Mouse (Mus musculus): Measurements from ENCODE around the gene Cgas. TPM values are rescaled to one million over a fixed set of nuclear protein-coding genes. Genes with fewer than 3 reads are reported as not detected.
"Not testable (repeated sequence)": the region's sequence is repeated elsewhere in the genome, so short reads cannot be mapped to it uniquely, and the experiment has no call there.

The Cgas gene
- polyA plus RNA-seq, 1 experiment from 2014 or later: 2.3 TPM

DNA sequence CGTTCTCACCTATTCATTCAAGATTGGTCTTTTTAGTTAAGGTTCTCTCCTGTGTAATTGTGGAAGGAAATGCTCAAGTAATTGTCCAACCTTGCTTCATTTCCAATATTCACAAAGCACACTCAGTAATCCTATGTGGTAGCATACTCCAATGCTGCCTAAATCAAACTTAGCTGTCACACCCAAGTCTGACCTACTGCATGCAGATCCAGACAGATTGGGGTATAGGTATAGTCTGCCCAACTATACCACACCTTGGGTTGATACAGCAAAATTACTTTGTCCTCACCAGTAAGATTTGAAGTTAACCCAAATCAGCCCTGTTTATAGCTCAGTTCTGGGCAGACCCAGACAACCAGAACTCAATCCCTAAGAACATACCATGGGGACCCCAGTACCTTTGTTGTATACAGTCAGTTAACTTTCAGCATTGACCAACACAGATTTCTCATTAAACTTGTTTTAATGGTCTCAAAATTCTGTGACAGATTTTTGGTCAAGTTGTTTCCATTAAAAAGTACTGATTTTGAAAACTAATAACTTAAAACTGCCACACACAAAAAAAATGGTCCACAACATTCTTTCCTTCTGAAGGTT, 35.1 kb upstream of the Cgas start:
- H3K36me3 ChIP-seq; H3K4me3 ChIP-seq (replicated peaks); H3K4me1 ChIP-seq (replicated peaks); H3K9ac ChIP-seq; H3K27ac ChIP-seq; H3K27me3 ChIP-seq (replicated peaks); H3K9me3 ChIP-seq; ATAC-seq: not testable (repeated sequence)
- H3K4me2 ChIP-seq (replicated peaks): peak overlapping the region; percentile 7; the same call in 1 of the 2 replicates
- WGBS: 70% methylated on average over 1 of the region's 1 CpGs

DNA sequence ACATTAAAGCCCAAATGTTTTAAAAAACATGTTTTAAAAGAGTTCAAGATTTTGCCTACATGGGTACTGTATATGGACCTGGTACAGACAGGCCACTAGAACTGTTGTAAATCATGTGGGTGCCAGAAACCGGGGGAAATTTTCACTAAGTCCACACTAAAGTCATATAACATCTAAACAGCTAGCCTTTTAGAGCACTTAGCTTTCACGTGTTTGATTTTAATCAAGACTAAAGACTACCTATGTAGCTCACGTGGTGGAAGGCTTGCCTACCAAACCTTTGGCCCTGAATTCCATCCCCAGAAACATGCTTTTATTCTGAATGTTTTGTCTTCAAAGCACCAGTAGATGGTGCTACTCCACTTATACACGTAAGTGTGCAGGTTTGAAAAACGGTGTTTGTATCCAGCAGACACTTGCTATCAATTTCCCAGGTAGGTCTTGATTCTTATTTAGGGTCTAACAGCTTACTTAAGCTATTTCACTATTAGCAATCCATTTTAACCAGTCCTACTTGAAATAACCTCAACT, 34.0 kb upstream of the Cgas start:
- no peak overlapping the region for H3K9ac ChIP-seq
- H3K4me3 ChIP-seq (replicated peaks): no peak overlapping the region
- peak overlapping the region; percentile 20 for H3K27ac ChIP-seq
- ATAC-seq: 0 out of 2 replicates have a peak, but pooled peaks have one; percentile 0
- peaks cover 8% of the 10 kb centered on the region; the same call in 1 of the 2 replicates for H3K36me3 ChIP-seq
- H3K4me1 ChIP-seq (replicated peaks): peaks cover 2% of the 10 kb centered on the region; the same call in 1 of the 2 replicates
- no peak overlapping the region for H3K4me2 ChIP-seq (replicated peaks)
- no peaks in the 10 kb centered on the region for H3K27me3 ChIP-seq (replicated peaks)
- no peaks in the 10 kb centered on the region for H3K9me3 ChIP-seq
- 7% methylated on average over 5 of the region's 5 CpGs for WGBS

DNA sequence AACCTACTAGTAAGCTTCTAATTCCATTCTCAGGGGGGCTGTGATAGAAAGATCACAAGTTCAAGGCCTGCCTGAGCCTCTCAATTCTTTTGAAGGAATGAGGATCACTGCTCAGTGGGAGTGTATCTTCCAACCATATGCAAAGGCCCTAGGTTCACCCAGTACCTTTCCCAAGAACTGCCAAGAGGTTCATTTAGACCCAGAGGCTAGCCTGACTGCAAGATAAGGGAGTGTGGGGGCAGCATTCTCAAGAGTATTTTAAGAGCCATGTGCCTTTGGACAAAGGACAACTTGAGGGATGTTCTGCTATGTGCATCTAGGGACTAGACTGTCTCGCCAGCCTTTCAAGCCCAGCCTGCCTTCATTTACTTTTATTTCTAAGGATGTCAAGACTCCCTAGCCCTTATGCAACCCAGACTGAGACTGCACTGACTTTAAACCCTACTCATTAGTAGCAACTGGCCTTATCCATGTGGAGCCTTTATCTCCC, 33.5 kb upstream of the Cgas start:
- WGBS: 8% methylated on average over 1 of the region's 1 CpGs
- H3K4me2 ChIP-seq (replicated peaks): no peak overlapping the region
- no peaks in the 10 kb centered on the region for H3K27me3 ChIP-seq (replicated peaks)
- no peaks in the 10 kb centered on the region for H3K9me3 ChIP-seq
- H3K36me3 ChIP-seq: peaks cover 8% of the 10 kb centered on the region; the same call in 1 of the 2 replicates
- no peak overlapping the region for H3K9ac ChIP-seq
- no peak overlapping the region for H3K4me3 ChIP-seq (replicated peaks)
- ATAC-seq: peak; percentile 4; the same call in 1 of the 2 replicates
- H3K27ac ChIP-seq: peak overlapping the region; percentile 20
- peaks cover 2% of the 10 kb centered on the region; the same call in 1 of the 2 replicates for H3K4me1 ChIP-seq (replicated peaks)

DNA sequence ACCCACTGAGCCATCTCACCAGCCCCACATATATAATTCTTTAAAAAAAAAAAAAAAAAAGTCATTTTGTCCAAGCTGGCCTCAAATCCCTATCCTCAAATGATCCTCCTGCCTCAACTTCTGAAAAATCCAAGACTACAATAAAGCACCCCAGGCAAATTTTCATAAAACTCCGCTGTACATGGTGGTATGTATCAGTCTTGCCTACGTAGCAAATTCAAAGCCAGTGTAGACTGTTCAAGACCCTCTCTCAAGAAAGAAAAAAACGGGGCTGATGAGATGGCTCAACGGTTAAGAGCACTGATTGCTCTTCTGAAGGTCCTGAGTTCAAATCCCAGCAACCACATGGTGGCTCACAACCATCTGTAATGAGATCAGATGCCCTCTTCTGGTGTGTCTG, 32.8 kb upstream of the Cgas start:
- Histone ChIP-seq H3K4me3 (replicated peaks) (no peak overlapping the region), H3K4me1 (replicated peaks) (peaks cover 2% of the 10 kb centered on the region; the same call in 1 of the 2 replicates), H3K9me3 (no peaks in the 10 kb centered on the region), H3K9ac (no peak overlapping the region), H3K4me2 (replicated peaks) (no peak overlapping the region), H3K27me3 (replicated peaks) (no peaks in the 10 kb centered on the region), H3K27ac (no peak overlapping the region), H3K36me3 (peaks cover 8% of the 10 kb centered on the region; the same call in 1 of the 2 replicates)
- no peak for ATAC-seq
- 85% methylated on average over 4 of the region's 4 CpGs for WGBS

DNA sequence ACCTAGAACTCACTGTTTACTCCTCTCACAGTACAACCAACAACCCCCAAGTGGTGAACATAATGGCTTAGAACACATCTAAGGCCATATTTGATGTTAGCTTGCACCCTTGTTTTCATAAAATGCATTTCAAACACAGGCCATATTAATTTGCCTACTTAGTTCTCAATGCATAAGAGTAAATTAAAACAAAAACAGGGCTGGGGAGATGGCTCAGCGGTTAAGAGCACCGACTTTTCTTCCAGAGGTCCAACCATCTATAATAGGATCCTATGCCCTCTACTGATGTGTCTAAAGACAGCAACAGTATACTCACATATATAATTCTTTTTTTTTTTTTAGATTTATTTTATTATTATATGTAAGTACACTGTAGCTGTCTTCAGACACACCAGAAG, 32.3 kb upstream of the Cgas start:
- H3K27ac ChIP-seq: no peak overlapping the region
- H3K4me3 ChIP-seq (replicated peaks): no peak overlapping the region
- 89% methylated on average over 2 of the region's 2 CpGs for WGBS
- H3K27me3 ChIP-seq (replicated peaks): no peaks in the 10 kb centered on the region
- H3K36me3 ChIP-seq: peaks cover 12% of the 10 kb centered on the region; the same call in 1 of the 2 replicates
- no peak for ATAC-seq
- no peaks in the 10 kb centered on the region for H3K9me3 ChIP-seq
- peaks cover 2% of the 10 kb centered on the region; the same call in 1 of the 2 replicates for H3K4me1 ChIP-seq (replicated peaks)
- H3K9ac ChIP-seq: no peak overlapping the region
- no peak overlapping the region for H3K4me2 ChIP-seq (replicated peaks)

DNA sequence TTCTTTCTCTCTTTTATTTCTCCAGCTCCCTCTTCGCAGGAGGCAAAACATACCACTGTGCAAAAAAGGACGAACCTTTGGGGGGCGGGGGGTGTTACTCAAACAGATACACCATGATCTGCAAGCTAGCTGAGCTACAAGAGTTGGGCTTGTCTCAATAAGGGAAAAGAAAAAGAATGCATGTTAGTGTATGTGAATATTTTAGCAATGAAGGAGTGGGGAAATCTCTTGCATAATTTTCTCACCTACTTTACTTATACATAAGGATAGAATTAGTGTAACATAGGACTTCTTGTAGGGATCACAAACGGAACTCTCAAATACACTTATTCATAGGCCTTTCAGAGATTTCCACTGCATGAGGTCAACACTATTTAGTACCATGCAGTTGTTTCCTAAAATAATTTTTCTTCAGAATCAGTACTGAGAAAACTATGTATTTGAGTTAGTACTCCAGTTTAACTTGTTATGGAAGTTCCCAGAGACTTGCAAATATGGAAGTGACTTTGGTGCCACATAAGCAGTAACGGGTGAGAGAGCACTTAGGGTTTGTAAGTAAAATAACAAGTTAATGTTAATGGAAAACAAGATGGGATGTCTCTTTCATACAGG, 31.8 kb upstream of the Cgas start:
- H3K36me3 ChIP-seq: peaks cover 12% of the 10 kb centered on the region; the same call in 1 of the 2 replicates

DNA sequence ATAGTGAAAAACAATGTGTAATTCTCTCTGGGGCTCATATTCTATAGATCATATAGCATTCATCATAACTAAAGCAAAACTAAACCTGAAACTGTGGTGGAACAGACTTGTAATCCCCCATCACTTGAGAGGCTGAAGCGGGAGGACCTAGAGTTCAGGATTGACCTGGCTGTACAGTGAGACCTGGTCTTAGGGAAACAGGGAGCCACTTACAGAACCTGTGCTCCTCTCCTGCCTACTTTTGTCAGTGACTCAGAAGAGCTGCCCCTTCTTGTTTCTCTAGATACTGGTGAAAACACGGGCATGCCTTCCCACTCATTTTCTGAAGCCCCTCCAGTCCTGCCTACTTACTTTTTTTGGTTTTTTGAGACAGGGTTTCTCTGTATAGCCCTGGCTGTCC, 31.2 kb upstream of the Cgas start:
- Histone ChIP-seq H3K4me3 (replicated peaks) (no peak overlapping the region), H3K9me3 (no peaks in the 10 kb centered on the region), H3K27ac (no peak overlapping the region), H3K4me2 (replicated peaks) (no peak overlapping the region), H3K27me3 (replicated peaks) (no peaks in the 10 kb centered on the region), H3K9ac (no peak overlapping the region), H3K4me1 (replicated peaks) (0 out of 2 replicates have a peak, but pooled peaks cover 2% of the 10 kb centered on the region), H3K36me3 (peaks cover 13% of the 10 kb centered on the region; the same call in 1 of the 2 replicates)
- ATAC-seq: no peak
- WGBS: 75% methylated on average over 2 of the region's 2 CpGs

More for the DNA sequence above, 31.8 kb upstream of the Cgas start:
- H3K4me3 ChIP-seq (replicated peaks): no peak overlapping the region
- ATAC-seq: no peak
- 86% methylated on average over 5 of the region's 5 CpGs for WGBS
- no peak overlapping the region for H3K9ac ChIP-seq
- no peaks in the 10 kb centered on the region for H3K27me3 ChIP-seq (replicated peaks)
- H3K27ac ChIP-seq: no peak overlapping the region
- no peaks in the 10 kb centered on the region for H3K9me3 ChIP-seq
- H3K4me1 ChIP-seq (replicated peaks): peaks cover 2% of the 10 kb centered on the region; the same call in 1 of the 2 replicates
- H3K4me2 ChIP-seq (replicated peaks): no peak overlapping the region

DNA sequence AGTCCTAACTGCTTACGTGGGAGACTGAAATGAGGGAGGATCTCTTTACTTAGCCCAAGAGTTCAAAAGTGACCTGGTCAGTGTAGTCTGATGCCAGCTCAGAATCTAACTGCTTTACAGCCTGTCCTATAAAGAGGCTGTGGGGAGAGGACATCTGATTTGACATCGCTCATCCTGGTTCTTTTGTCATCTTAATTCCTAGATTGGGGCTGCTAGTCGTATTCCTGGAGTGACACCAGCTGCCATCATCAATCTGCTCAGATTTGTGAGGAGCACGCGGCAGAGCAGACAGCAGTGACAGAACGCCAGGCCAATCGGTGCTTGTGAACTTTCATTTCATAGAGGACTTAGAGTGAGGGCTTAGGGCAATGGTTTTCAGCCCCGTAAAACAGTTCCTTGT, 30.6 kb upstream of the Cgas start:
- Histone ChIP-seq H3K9me3 (no peaks in the 10 kb centered on the region), H3K4me2 (replicated peaks) (no peak overlapping the region), H3K27ac (no peak overlapping the region), H3K36me3 (peaks cover 19% of the 10 kb centered on the region; the same call in 1 of the 2 replicates), H3K27me3 (replicated peaks) (no peaks in the 10 kb centered on the region), H3K9ac (no peak overlapping the region), H3K4me3 (replicated peaks) (no peak overlapping the region), H3K4me1 (replicated peaks) (no peaks in the 10 kb centered on the region)
- ATAC-seq: no peak
- WGBS: 80% methylated on average over 8 of the region's 8 CpGs

DNA sequence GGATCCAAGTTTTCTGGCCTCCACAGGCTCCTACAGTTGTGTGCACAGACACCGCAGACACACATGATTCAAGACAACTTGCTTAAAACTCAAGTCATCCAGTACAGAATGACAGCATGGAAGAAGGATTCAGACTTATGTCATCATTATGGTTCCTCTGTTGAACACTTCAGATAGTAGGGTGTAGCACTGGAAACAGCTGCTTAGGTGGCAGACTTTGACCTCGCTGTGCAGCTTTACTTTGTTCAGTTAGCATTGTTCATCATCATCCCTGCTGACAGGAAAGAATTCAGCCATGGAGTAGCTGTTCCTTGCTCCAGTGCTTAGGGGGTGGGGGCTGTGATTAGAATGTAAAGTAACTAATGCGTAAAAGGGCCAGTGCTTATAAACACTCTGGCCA, 22.7 kb upstream of the Cgas start:
- Histone ChIP-seq H3K36me3 (peaks cover 17% of the 10 kb centered on the region), H3K9ac (no peak overlapping the region), H3K27ac (no peak overlapping the region), H3K27me3 (replicated peaks) (no peaks in the 10 kb centered on the region), H3K4me3 (replicated peaks) (no peak overlapping the region), H3K4me1 (replicated peaks) (no peaks in the 10 kb centered on the region), H3K9me3 (no peaks in the 10 kb centered on the region), H3K4me2 (replicated peaks) (no peak overlapping the region)
- peak; percentile 49; the same call in 1 of the 2 replicates for ATAC-seq
- WGBS: 87% methylated on average over 3 of the region's 3 CpGs

DNA sequence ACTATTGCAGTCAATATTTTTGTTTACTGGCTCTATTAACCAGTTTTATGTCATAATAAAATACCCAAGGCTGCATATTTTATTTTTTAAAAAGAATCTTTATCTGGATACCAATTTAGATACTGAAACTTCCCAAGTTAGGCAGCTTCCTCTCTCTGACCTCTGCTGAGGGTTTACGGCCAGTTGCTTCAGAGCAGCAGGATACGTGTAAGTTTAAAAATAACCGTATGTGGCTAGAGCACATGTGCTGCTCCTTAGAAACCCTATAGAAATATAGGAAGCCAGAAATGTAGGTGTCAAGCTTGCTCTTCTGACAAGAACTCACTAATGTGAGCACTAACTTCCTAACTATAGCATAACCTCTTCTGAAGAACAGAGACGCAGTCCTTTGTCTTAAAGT, 20.3 kb upstream of the Cgas start:
- Histone ChIP-seq H3K9ac (no peak overlapping the region), H3K4me1 (replicated peaks) (no peaks in the 10 kb centered on the region), H3K36me3 (peaks cover 15% of the 10 kb centered on the region; the same call in 1 of the 2 replicates), H3K27ac (no peak overlapping the region), H3K4me3 (replicated peaks) (no peak overlapping the region), H3K27me3 (replicated peaks) (no peaks in the 10 kb centered on the region), H3K9me3 (no peaks in the 10 kb centered on the region), H3K4me2 (replicated peaks) (no peak overlapping the region)
- no peak for ATAC-seq
- 89% methylated on average over 4 of the region's 4 CpGs for WGBS

DNA sequence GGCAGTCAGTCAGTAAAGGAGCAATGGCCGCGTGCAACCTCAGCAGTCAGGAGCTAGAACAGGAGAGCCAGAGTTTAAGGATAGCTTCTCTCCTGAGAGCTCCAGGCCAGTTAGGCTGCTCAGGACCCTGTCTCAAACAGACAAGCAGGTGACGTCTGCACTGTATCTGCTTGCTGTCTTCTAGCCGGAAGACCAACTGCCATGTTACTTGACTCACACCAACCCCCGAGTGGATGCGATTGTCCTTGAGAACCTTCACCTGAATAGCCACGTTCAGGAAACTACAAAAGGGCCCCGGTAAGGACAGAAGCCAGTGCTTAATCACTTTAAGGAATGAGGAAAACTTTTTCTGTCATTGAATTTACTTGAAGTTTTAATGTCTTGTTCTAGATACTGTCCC, 14.0 kb upstream of the Cgas start:
- H3K9me3 ChIP-seq: no peaks in the 10 kb centered on the region
- no peaks in the 10 kb centered on the region for H3K27me3 ChIP-seq (replicated peaks)
- H3K4me3 ChIP-seq (replicated peaks): no peak overlapping the region
- H3K4me1 ChIP-seq (replicated peaks): no peaks in the 10 kb centered on the region
- no peak overlapping the region for H3K4me2 ChIP-seq (replicated peaks)
- H3K9ac ChIP-seq: no peak overlapping the region
- no peak for ATAC-seq
- H3K27ac ChIP-seq: no peak overlapping the region
- WGBS: 88% methylated on average over 8 of the region's 8 CpGs
- peaks cover 18% of the 10 kb centered on the region; the same call in 1 of the 2 replicates for H3K36me3 ChIP-seq

DNA sequence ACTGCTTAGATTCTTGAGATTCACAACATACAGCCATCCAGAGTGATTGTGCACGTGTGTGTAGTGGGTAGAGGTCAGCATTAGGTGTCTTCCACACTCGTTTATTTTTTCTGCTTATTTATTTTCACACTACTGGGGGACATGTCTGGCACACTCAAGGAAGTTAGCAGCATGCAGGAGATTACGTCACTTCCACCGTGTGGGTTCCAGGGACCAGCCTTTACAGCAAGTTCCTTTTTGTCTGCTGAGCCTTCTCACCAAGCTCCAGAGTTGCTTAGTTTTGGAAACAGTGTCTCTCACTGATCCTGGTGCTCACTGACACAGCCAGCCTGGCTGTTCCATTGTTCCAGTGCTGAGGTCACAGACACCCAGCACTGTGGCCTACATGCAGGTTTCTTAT, 8.3 kb upstream of the Cgas start:
- no peaks in the 10 kb centered on the region for H3K27me3 ChIP-seq (replicated peaks)
- no peak overlapping the region for H3K9ac ChIP-seq
- H3K4me1 ChIP-seq (replicated peaks): peaks cover 5% of the 10 kb centered on the region; the same call in 1 of the 2 replicates
- ATAC-seq: no peak
- no peaks in the 10 kb centered on the region for H3K9me3 ChIP-seq
- no peak overlapping the region for H3K4me3 ChIP-seq (replicated peaks)
- no peak overlapping the region for H3K27ac ChIP-seq
- peaks cover 10% of the 10 kb centered on the region for H3K36me3 ChIP-seq
- no peak overlapping the region for H3K4me2 ChIP-seq (replicated peaks)
- 83% methylated on average over 4 of the region's 4 CpGs for WGBS
